Mouse (Mus musculus) forebrain, embryonic 12.5 days (tissue): ENCODE measurements around the gene Setd4. TPM values are rescaled to one million over a fixed set of nuclear protein-coding genes. Genes with fewer than 3 reads are reported as not detected.

Source experiments
- ATAC-seq: fragments of 200-750 bp; cut with Nextera tagmentation; 2 replicates; pipeline ENCODE4 v1.8.0; 2017; ENCODE audit warnings: moderate TSS enrichment; ENCODE audit not compliant: low FRiP score
- H3K27ac ChIP-seq: fragments of 300-500 bp; sonication (generic); 2 replicates; pipeline ENCODE4 v1.5.1; 2016; ENCODE audit warnings: mild to moderate bottlenecking
- H3K27me3 ChIP-seq: fragments of 300-500 bp; sonication (generic); 2 replicates; pipeline ENCODE4 v1.6.1; 2016; ENCODE audit warnings: mild to moderate bottlenecking
- H3K36me3 ChIP-seq: fragments of 300-500 bp; sonication (generic); replicated peaks from 2 replicates; pipeline ENCODE4 v1.6.1; 2016; ENCODE audit warnings: mild to moderate bottlenecking
- H3K4me1 ChIP-seq: fragments of 300-500 bp; sonication (generic); 2 replicates; pipeline ENCODE4 v1.6.1; 2016
- H3K4me2 ChIP-seq: fragments of 300-500 bp; sonication (generic); 2 replicates; pipeline ENCODE4 v1.6.1; 2016; ENCODE audit warnings: mild to moderate bottlenecking, moderate library complexity
- H3K4me3 ChIP-seq: fragments of 300-500 bp; sonication (generic); replicated peaks from 2 replicates; pipeline ENCODE4 v1.5.1; 2016; ENCODE audit warnings: mild to moderate bottlenecking
- H3K9ac ChIP-seq: fragments of 300-500 bp; sonication (generic); 2 replicates; pipeline ENCODE4 v1.6.1; 2016; ENCODE audit warnings: mild to moderate bottlenecking
- H3K9me3 ChIP-seq: fragments of 300-500 bp; sonication (generic); 2 replicates; pipeline ENCODE4 v1.6.1; 2016
- WGBS: fragments of 180-500 bp; shearing (Covaris S2); methylation state at CpG from one replicate; pipeline ENCODE4 v1.1.7; 2016; 5-methylcytosine and 5-hydroxymethylcytosine counted together
- polyA plus RNA-seq: library from polyadenylated mRNA; unstranded; fragments of >200 nt; fragmentation: Nextera tagmentation; extraction: Ambion mirVana; gene quantifications from 2 replicates; pipeline ENCODE4 v1.2.1, GENCODE M21; 2016

Gene Setd4
- polyA plus RNA-seq, 1 experiment from 2014 or later: 15.8 TPM

DNA sequence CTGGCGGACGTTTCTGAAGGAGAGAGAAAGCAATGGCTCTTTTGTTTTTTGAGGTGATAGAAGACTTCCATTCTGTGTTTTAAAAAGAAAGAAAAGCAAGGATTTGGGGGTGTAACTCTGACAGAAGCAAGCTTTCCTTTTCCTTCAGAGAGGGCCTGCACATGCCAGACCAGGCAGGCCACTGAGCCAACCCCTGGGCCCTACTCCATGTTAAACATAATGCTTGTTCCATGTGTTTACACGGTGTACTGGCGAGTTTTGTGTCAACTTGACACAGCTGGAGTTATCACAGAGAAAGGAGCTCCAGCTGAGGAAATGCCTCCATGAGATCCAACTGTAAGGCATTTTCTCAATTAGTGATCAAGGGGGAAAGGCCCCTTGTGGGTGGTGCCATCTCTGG is 15.6 kb downstream of the Setd4 start:
- 54% methylated on average over 4 of the region's 4 CpGs for WGBS
- H3K4me3 ChIP-seq: no peak overlapping the region
- H3K36me3 ChIP-seq: peaks cover 35% of the 10 kb centered on the region

DNA sequence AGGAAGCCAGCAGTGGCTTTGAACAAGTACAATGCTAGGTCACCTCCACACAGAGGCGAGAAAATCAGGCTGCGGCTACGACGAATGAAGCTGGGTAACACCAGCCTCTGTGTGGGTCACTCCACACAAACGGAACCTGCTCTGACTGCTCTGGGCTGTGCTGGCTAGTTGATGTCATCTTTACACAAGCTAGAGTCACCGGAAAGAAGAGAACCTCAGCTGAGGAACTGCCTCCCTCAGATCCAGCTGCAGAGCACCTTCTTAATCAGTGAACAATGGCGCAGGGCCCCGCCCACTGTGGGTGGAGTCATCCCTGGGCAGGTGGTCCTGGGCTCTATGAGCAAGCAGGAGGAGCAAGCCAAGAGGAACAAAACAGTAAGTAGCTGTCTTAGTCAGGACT is 17.5 kb downstream of the Setd4 start:
- Histone ChIP-seq H3K27me3 (no peaks in the 10 kb centered on the region), H3K27ac (no peak overlapping the region), H3K9ac (no peak overlapping the region), H3K4me2 (no peak overlapping the region), H3K4me1 (0 out of 2 replicates have a peak, but pooled peaks cover 3% of the 10 kb centered on the region), H3K36me3 (peaks cover 28% of the 10 kb centered on the region), H3K9me3 (no peaks in the 10 kb centered on the region), H3K4me3 (no peak overlapping the region)
- no peak for ATAC-seq
- WGBS: 55% methylated on average over 8 of the region's 8 CpGs

More for the DNA sequence above, 15.6 kb downstream of the Setd4 start:
- Histone ChIP-seq H3K27me3 (no peaks in the 10 kb centered on the region), H3K9me3 (no peaks in the 10 kb centered on the region), H3K4me1 (0 out of 2 replicates have a peak, but pooled peaks cover 3% of the 10 kb centered on the region), H3K4me2 (no peak overlapping the region), H3K27ac (no peak overlapping the region), H3K9ac (no peak overlapping the region)
- no peak for ATAC-seq

DNA sequence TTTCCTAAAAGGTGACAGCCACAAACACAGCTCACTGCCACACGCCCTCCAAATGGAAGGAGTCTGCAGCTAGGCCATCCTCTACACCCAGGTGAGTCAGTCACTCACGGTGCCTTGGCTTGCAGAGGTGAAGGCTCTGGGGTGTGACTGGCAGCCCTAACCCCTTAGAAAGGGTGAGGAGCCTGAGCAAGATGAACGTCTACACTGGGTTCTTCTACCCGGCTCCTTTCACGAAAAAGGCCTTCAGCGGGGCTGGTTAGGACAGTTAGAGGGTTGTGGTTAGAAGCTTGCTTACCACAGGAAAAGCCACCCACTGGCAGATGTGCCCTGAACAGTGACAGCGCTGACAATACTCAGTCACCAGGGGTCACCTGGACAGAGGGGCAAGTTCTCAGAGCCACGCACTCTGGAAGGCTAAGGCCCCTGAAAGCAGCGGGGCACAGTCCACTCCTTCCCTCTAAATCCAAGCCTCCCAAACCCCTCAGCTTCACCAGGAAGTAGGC is 18.1 kb downstream of the Setd4 start:
- 85% methylated on average over 9 of the region's 9 CpGs for WGBS
- Histone ChIP-seq H3K4me3 (no peak overlapping the region), H3K27ac (no peak overlapping the region), H3K4me1 (0 out of 2 replicates have a peak, but pooled peaks cover 3% of the 10 kb centered on the region), H3K9ac (no peak overlapping the region), H3K9me3 (no peaks in the 10 kb centered on the region), H3K4me2 (no peak overlapping the region), H3K36me3 (peaks cover 26% of the 10 kb centered on the region), H3K27me3 (no peaks in the 10 kb centered on the region)
- ATAC-seq: no peak

DNA sequence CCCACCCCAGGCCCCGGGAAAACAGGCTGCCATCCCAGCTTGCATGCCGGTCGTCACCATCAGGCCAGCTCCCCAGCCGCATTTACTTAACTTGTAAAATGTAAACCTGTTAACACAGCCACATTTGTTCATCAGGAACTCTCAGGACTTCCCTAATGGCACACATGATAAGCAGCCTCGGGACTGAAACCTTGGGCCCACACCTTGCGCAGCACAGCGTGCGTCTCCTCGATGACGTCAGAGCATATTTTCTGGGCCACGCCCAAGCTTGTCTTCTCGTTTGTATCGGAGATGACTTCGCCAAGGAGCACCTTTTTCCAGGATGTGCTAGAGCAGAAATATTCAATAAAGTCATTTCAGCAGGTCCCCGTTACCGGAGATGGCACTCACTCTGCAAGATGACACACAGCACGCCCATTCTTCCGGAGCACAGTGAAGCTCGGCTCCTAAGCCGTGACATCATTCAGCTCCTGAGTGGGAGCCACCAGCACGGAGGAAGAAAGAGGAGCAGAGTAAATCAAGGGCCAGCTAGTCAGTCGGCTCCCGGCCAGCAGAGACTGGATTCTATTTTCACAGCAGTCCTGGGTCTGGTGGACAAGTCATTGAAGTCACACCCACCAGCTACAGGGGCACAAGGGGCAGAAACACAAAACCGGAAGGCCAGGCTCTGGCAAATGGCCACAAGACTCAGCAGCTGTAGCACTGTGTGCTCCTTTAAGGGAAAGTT is 18.7 kb downstream of the Setd4 start:
- H3K36me3 ChIP-seq: peaks cover 21% of the 10 kb centered on the region
- no peak overlapping the region for H3K9ac ChIP-seq
- no peak for ATAC-seq
- H3K4me1 ChIP-seq: 0 out of 2 replicates have a peak, but pooled peaks cover 3% of the 10 kb centered on the region
- 92% methylated on average over 24 of the region's 24 CpGs for WGBS
- H3K27me3 ChIP-seq: no peaks in the 10 kb centered on the region
- H3K27ac ChIP-seq: no peak overlapping the region
- H3K4me3 ChIP-seq: no peak overlapping the region
- no peak overlapping the region for H3K4me2 ChIP-seq
- no peaks in the 10 kb centered on the region for H3K9me3 ChIP-seq

DNA sequence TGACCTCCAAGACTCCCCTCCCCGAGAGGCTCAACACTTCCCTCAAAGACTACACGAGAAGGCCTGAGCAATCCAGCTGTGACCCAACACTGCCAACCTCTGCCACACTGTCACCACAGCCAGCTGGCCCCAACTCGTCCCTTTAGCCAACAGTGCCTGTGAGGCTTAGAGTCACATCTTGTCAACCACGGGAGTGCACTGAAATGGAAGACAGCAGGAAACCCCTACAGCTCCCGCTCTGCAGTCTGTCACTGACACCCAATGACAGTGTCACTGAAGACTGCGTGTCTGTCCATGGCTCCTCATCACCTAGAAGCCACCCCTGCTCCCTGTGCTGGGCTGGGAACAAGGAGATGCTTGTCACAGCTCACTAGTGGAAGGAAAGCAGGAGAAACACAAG is 22.7 kb downstream of the Setd4 start:
- Histone ChIP-seq H3K4me3 (no peak overlapping the region), H3K4me1 (0 out of 2 replicates have a peak, but pooled peaks cover 3% of the 10 kb centered on the region), H3K9me3 (no peaks in the 10 kb centered on the region), H3K27ac (no peak overlapping the region), H3K4me2 (no peak overlapping the region), H3K27me3 (0 out of 2 replicates have a peak, but pooled peaks cover 3% of the 10 kb centered on the region), H3K36me3 (peaks cover 9% of the 10 kb centered on the region), H3K9ac (no peak overlapping the region)
- WGBS: 78% methylated on average over 6 of the region's 6 CpGs
- ATAC-seq: no peak

DNA sequence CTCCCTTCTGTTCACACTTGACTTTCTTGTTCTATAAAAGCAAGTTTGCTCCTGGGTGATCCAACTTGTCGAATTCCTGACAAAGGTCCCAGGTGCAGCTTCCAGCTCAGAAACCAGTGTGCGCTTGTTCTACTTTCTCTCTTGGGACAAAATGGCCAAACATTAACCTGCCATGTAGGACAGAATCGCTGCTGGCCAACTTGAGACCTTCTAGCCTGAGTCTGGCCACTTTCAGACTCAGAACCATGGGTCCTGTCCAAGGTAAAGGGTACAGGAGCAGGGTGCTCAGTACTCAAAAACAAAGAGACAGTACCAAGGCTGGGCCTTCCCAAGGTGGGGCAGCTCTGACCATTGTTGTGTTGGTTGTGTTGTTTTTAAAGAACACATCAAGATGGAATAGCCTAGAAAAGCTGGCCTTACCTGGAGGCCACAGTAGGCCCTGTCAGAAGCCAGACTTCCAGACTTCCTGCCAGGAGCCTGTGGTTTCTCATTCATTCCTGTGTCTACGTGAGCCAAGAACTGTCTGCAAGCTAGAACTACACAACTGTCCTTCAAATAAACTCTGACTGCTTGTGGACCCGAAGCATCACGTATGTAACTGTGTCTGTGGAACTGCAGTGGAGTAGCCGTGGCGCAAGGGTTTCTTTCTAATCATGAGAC is 25.4 kb downstream of the Setd4 start:
- Histone ChIP-seq H3K9ac (no peak overlapping the region), H3K4me1 (peaks cover 8% of the 10 kb centered on the region; the same call in 1 of the 2 replicates), H3K36me3 (no peaks in the 10 kb centered on the region), H3K27me3 (peaks cover 4% of the 10 kb centered on the region; the same call in 1 of the 2 replicates), H3K4me3 (no peak overlapping the region), H3K4me2 (no peak overlapping the region), H3K27ac (no peak overlapping the region), H3K9me3 (no peaks in the 10 kb centered on the region)
- no peak for ATAC-seq
- WGBS: 87% methylated on average over 8 of the region's 8 CpGs

DNA sequence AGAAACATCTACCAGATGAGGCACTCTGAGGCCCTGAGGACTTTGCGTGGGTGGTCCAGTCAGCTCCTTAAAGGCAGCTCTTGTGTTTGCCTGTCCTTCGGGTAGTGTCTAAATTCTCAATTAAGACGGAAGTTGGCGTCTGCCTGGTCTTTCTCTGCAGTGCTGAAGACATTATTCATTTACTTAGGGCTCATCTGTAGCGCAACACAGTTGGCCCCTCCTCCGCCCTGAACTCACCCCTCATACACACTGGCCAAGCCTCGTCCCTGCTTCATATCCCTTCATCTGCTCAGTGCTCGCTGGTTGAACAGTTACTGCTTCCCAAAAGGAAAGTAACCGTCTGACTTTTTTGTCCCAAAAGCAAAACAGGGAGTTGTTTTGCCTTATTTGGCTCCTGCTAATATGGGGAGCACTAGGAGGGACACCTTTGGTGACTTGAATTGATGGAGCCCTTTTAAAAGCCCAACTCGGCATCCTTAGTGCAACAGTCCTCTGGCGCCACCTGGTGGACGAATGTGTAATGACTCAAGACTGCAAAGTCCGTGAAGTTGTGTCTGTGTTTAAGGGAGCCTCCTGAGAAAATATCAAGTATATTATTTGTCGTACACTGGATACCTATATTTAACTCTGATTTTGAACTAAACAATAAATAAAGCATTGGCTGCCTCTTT is 27.3 kb downstream of the Setd4 start:
- Histone ChIP-seq H3K27ac (no peak overlapping the region), H3K9ac (no peak overlapping the region), H3K4me1 (peaks cover 8% of the 10 kb centered on the region; the same call in 1 of the 2 replicates), H3K36me3 (no peaks in the 10 kb centered on the region), H3K4me3 (no peak overlapping the region), H3K27me3 (peaks cover 4% of the 10 kb centered on the region; the same call in 1 of the 2 replicates), H3K9me3 (no peaks in the 10 kb centered on the region), H3K4me2 (no peak overlapping the region)
- WGBS: 36% methylated on average over 14 of the region's 14 CpGs
- ATAC-seq: 0 out of 2 replicates have a peak, but pooled peaks have one; percentile 60

DNA sequence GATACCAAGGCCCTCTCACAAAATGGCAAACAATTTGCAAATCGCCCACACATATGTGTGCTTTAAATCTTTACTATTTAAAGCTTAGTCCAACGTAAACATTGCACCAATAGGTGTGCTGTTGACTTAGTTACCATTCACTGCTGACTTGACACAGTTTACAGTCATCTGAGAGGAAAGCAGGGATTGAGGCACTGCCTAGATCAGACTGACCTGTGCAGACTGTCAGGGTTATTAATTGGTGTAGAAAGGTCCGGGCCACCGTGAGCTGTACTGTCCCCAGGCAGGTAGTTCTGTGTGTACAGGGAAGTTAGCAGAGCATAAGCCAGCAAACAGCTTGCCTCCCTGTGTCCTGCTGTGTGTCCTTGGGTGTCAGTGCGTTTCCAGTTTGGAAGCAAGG is 28.3 kb downstream of the Setd4 start:
- H3K4me2 ChIP-seq: no peak overlapping the region
- 90% methylated on average over 5 of the region's 5 CpGs for WGBS

DNA sequence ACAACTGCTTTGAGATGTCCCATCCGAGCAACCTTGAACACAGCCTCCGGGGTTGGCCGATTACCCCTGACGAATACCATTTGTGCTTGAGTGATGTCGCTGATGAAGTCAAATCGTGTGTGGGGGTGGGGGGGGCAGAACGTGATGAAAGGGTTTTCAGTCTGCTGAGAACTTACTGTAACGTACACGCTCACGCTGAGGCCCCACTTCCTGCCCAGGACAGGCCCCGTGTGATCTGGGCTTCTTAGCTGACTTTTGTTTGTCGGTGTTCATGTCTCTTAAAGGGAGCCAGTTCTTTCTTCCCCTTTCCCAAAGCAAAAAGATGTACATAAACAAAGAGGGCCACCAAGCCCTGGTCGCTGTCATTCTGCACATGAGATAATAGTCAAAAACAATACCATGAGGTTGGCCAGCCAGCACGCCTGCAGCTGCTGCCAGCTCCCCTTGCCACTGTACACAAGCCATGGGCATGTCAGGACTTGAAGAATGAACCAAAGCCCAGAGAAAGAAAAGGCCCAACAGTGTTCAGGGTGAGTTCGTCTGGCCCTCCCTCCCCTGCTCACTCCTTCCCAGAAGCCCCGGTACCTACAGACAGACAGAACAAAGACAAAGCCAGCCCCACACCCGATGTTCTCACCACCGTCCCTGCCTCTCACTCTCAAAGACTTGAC is 29.2 kb downstream of the Setd4 start:
- ATAC-seq: no peak
- no peak overlapping the region for H3K27ac ChIP-seq

More for the DNA sequence above, 28.3 kb downstream of the Setd4 start:
- ATAC-seq: no peak
- Histone ChIP-seq H3K9me3 (no peaks in the 10 kb centered on the region), H3K9ac (no peak overlapping the region), H3K4me3 (no peak overlapping the region), H3K4me1 (peaks cover 8% of the 10 kb centered on the region; the same call in 1 of the 2 replicates), H3K36me3 (no peaks in the 10 kb centered on the region), H3K27me3 (peaks cover 4% of the 10 kb centered on the region; the same call in 1 of the 2 replicates), H3K27ac (no peak overlapping the region)

DNA sequence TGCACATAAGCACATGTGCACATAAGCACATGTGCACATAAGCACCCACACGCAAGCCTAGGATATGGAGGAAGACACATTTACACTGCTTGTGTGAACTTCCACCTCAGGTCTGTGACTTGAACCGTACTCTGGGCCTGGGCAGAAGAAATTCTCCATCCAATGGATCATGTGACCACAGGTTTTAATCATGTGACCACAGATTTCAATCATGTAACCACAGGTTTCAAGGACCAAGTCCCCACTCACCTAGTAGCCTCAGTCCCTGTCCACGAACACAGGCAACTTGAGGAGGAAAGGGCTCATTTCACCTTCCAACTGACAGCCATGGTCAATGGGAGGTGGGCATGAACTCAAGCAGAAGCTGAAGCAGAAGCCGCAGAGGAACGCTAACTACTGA is 30.4 kb downstream of the Setd4 start:
- 88% methylated on average over 5 of the region's 5 CpGs for WGBS
- Histone ChIP-seq H3K36me3 (no peaks in the 10 kb centered on the region), H3K9me3 (no peaks in the 10 kb centered on the region), H3K4me3 (no peak overlapping the region), H3K27me3 (peaks cover 4% of the 10 kb centered on the region; the same call in 1 of the 2 replicates), H3K4me2 (no peak overlapping the region), H3K27ac (no peak overlapping the region), H3K4me1 (peaks cover 8% of the 10 kb centered on the region; the same call in 1 of the 2 replicates), H3K9ac (no peak overlapping the region)
- no peak for ATAC-seq

More for the DNA sequence above, 29.2 kb downstream of the Setd4 start:
- 61% methylated on average over 18 of the region's 18 CpGs for WGBS
- no peaks in the 10 kb centered on the region for H3K36me3 ChIP-seq
- H3K9ac ChIP-seq: no peak overlapping the region
- H3K4me1 ChIP-seq: peaks cover 8% of the 10 kb centered on the region; the same call in 1 of the 2 replicates
- H3K27me3 ChIP-seq: peaks cover 4% of the 10 kb centered on the region; the same call in 1 of the 2 replicates
- no peak overlapping the region for H3K4me2 ChIP-seq
- H3K4me3 ChIP-seq: no peak overlapping the region
- H3K9me3 ChIP-seq: no peaks in the 10 kb centered on the region

DNA sequence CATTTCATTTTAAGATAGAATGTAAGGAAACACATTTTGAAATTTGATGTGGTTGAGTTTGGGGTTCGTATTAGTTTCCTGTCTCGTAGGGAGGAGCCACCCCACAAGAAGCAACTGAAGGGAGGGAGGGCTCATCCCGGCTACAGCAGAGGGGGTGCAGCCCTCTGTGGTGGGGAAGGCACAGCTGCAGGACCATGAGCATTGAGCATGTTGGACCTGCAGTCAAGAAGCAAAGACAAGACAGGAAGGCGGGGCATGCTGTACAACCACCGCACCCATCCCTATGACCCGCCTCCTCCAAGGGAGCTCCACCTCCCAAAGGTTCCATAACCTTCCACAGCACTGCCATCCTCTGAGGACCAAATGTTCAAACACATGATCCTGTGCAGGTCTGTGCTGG is 31.5 kb downstream of the Setd4 start:
- Histone ChIP-seq H3K27me3 (peaks cover 4% of the 10 kb centered on the region; the same call in 1 of the 2 replicates), H3K4me2 (no peak overlapping the region), H3K9me3 (no peaks in the 10 kb centered on the region), H3K9ac (no peak overlapping the region), H3K4me3 (no peak overlapping the region), H3K4me1 (peaks cover 8% of the 10 kb centered on the region; the same call in 1 of the 2 replicates), H3K36me3 (no peaks in the 10 kb centered on the region), H3K27ac (no peak overlapping the region)
- ATAC-seq: no peak
- WGBS: 91% methylated on average over 6 of the region's 6 CpGs
